Mouse (Mus musculus) ES-Bruce4 (cell line): ENCODE results near the gene Ccm2. TPM values are rescaled to one million over a fixed set of nuclear protein-coding genes. Genes with fewer than 3 reads are reported as not detected.

Experiments used
- H3K27ac ChIP-seq: 2 replicates; pipeline ENCODE4 v1.5.1; 2012; ENCODE audit warnings: low read length, inconsistent platforms; ENCODE audit not compliant: insufficient read depth
- H3K27me3 ChIP-seq: 2 replicates; pipeline ENCODE4 v1.6.1; 2012; ENCODE audit warnings: mild to moderate bottlenecking, low read length, inconsistent platforms; ENCODE audit not compliant: control insufficient read depth, poor library complexity, insufficient read depth, severe bottlenecking
- H3K36me3 ChIP-seq: 2 replicates; pipeline ENCODE4 v1.6.1; 2012; ENCODE audit warnings: inconsistent platforms, mild to moderate bottlenecking, low read length, moderate library complexity; ENCODE audit not compliant: control insufficient read depth, poor library complexity, insufficient read depth, severe bottlenecking
- H3K4me1 ChIP-seq: one replicate; pipeline ENCODE4 v1.8.1; 2011; ENCODE audit warnings: low read length; ENCODE audit not compliant: control insufficient read depth, insufficient read depth
- H3K4me3 ChIP-seq: 2 replicates; pipeline ENCODE4 v1.5.1; 2011; ENCODE audit warnings: low read depth, mild to moderate bottlenecking, low read length
- H3K9ac ChIP-seq: 2 replicates; pipeline ENCODE4 v1.6.1; 2012; ENCODE audit warnings: low read depth, mild to moderate bottlenecking, inconsistent platforms; ENCODE audit not compliant: poor library complexity, severe bottlenecking
- H3K9me3 ChIP-seq: replicated peaks from 2 replicates; pipeline ENCODE4 v1.6.1; 2012; ENCODE audit warnings: mild to moderate bottlenecking, low read length, inconsistent platforms; ENCODE audit not compliant: control insufficient read depth, poor library complexity, insufficient read depth, severe bottlenecking
- CTCF ChIP-seq: IDR thresholded peaks from one replicate; pipeline ENCODE4 v1.8.1; 2011; ENCODE audit warnings: low read depth, low read length
- EP300 ChIP-seq: IDR thresholded peaks from 2 replicates; pipeline ENCODE4 v1.6.1; 2011; ENCODE audit warnings: low read depth, low read length; ENCODE audit not compliant: insufficient read depth
- POLR2A ChIP-seq: IDR thresholded peaks from one replicate; pipeline ENCODE4 v1.8.1; 2011; ENCODE audit warnings: low read length; ENCODE audit not compliant: insufficient read depth
- polyA plus RNA-seq: library from polyadenylated mRNA; stranded (reverse); fragments of >200 nt; gene quantifications from 2 replicates; pipeline ENCODE4 v1.2.4, GENCODE M21; 2011; ENCODE audit warnings: low read depth; ENCODE audit not compliant: missing spikeins, insufficient read depth, insufficient read length

The Ccm2 gene
- polyA plus RNA-seq, 1 experiment, result 36.5 TPM

GRCm38 (mm10) chr11:6605021-6605481, 58.4 kb downstream of the Ccm2 start:
- Histone ChIP-seq H3K27ac (no peak overlapping the region), H3K4me3 (peak overlapping the region; percentile 45), H3K36me3 (no peaks in the 10 kb centered on the region), H3K27me3 (no peaks in the 10 kb centered on the region), H3K9me3 (no peaks in the 10 kb centered on the region), H3K9ac (no peak overlapping the region), H3K4me1 (no peaks in the 10 kb centered on the region)
- no peak for TF ChIP-seq EP300
- TF ChIP-seq CTCF, result no peak
- no peak for TF ChIP-seq POLR2A

- no peaks in the 10 kb centered on the region for H3K9me3 ChIP-seq
- no peak within 1 kb of the TSS for H3K9ac ChIP-seq
- no peaks in the 10 kb centered on the region; the same call in 1 of the 2 replicates for H3K36me3 ChIP-seq
- H3K4me3 ChIP-seq, result peak within 1 kb of the TSS; percentile 45
- no peaks in the 10 kb centered on the region for H3K27me3 ChIP-seq
- no peak within 1 kb of the TSS for H3K27ac ChIP-seq
- TF ChIP-seq POLR2A, result no peak
- no peak for TF ChIP-seq CTCF
- TF ChIP-seq EP300, result no peak
- no peaks in the 10 kb centered on the region for H3K4me1 ChIP-seq
Measured at GRCm38 (mm10) chr11:6605491-6606399, 59.1 kb downstream of the Ccm2 start, which contains the start of gene Nacad. Nacad (minus strand) TSS chr11:6606053.

GRCm38 (mm10) chr11:6615250-6616205, 68.8 kb downstream of the Ccm2 start:
- peaks cover 82% of the 10 kb centered on the region for H3K36me3 ChIP-seq

GRCm38 (mm10) chr11:6623704-6624103, 77.0 kb downstream of the Ccm2 start:
- H3K9me3 ChIP-seq, result no peaks in the 10 kb centered on the region
- H3K27me3 ChIP-seq, result no peaks in the 10 kb centered on the region
- H3K36me3 ChIP-seq, result peaks cover 60% of the 10 kb centered on the region
- H3K4me3 ChIP-seq, result peak overlapping the region; percentile 92
- H3K9ac ChIP-seq, result peak overlapping the region; percentile 77
- no peak overlapping the region for H3K27ac ChIP-seq
- H3K4me1 ChIP-seq, result no peaks in the 10 kb centered on the region
- TF ChIP-seq CTCF, result no peak
- no peak for TF ChIP-seq POLR2A
- TF ChIP-seq EP300, result no peak

More at GRCm38 (mm10) chr11:6615250-6616205, 68.8 kb downstream of the Ccm2 start:
- Histone ChIP-seq H3K9ac (no peak overlapping the region), H3K27me3 (no peaks in the 10 kb centered on the region), H3K27ac (no peak overlapping the region), H3K4me1 (no peaks in the 10 kb centered on the region), H3K4me3 (no peak overlapping the region), H3K9me3 (no peaks in the 10 kb centered on the region)
- TF ChIP-seq EP300 (no peak), POLR2A (no peak), CTCF (no peak)

- Histone ChIP-seq H3K27ac (peak overlapping the region; percentile 72), H3K9me3 (no peaks in the 10 kb centered on the region), H3K27me3 (no peaks in the 10 kb centered on the region), H3K9ac (peak overlapping the region; percentile 77), H3K4me3 (peak overlapping the region; percentile 92), H3K36me3 (peaks cover 49% of the 10 kb centered on the region), H3K4me1 (no peaks in the 10 kb centered on the region)
- no peak for TF ChIP-seq EP300
- TF ChIP-seq POLR2A, result no peak
- no peak for TF ChIP-seq CTCF
Measured at GRCm38 (mm10) chr11:6624619-6625382, 78.1 kb downstream of the Ccm2 start.
